Mouse (Mus musculus): ENCODE measurements around the gene Cfap77. TPM values are rescaled to one million over a fixed set of nuclear protein-coding genes. Genes with fewer than 3 reads are reported as not detected.
A peak's percentile ranks its signal among the peaks of the same experiment; 100 is the strongest.
"Not testable (repeated sequence)": the region's sequence is repeated elsewhere in the genome, so short reads cannot be mapped to it uniquely, and the experiment has no call there.

Gene Cfap77
- polyA plus RNA-seq, 1 experiment from 2014 or later: 0.18 TPM

- not testable (repeated sequence) for H3K9me3 ChIP-seq (replicated peaks; ENCODE audit: control insufficient read depth, low read length); H3K27ac ChIP-seq (ENCODE audit: low read length); H3K27me3 ChIP-seq (ENCODE audit: control insufficient read depth, insufficient read depth, low read length); H3K4me3 ChIP-seq (ENCODE audit: low read length); H3K4me2 ChIP-seq (ENCODE audit: low read depth, low read length); H3K4me1 ChIP-seq (ENCODE audit: control insufficient read depth, insufficient read depth, low read length); H3K9ac ChIP-seq (ENCODE audit: low read length); ATAC-seq (replicated peaks; ENCODE audit: extremely low read depth, insufficient read depth, low FRiP score)
- H3K36me3 ChIP-seq (ENCODE audit: control insufficient read depth, insufficient read depth): peaks cover 21% of the 10 kb centered on the region
- 88% methylated on average over 6 of the region's 6 CpGs for WGBS
Observed at GRCm38 (mm10) chr2:29089276-29089675, 34.4 kb upstream of the Cfap77 start.

DNA sequence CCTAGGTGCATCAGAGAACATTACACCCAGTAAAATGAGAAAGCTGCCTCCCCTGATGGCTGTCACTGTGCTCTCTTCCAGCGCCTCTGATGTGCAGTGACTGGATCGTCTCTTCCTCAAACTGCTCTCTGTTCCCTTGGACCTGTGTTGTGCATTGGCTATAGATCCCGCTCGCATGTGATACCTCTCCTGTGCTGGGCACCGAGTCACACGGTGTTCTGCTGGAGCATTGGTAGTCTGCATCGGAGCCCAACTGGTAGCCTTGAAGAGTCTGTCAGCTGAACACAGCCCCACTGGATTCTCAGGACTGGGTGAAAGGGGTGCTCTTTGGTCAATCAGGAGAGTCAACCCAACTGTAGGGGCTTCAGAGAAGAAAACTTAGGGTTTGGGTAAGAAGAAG lies 31.2 kb upstream of the Cfap77 start:
- H3K36me3 ChIP-seq (ENCODE audit: control insufficient read depth, insufficient read depth): peaks cover 32% of the 10 kb centered on the region
- H3K9me3 ChIP-seq (replicated peaks; ENCODE audit: control insufficient read depth, low read length): no peaks in the 10 kb centered on the region
- no peaks in the 10 kb centered on the region for H3K27me3 ChIP-seq (ENCODE audit: control insufficient read depth, insufficient read depth, low read length)
- H3K4me1 ChIP-seq (ENCODE audit: control insufficient read depth, insufficient read depth, low read length): no peaks in the 10 kb centered on the region
- ATAC-seq (replicated peaks; ENCODE audit: extremely low read depth, insufficient read depth, low FRiP score): no peak
- H3K4me3 ChIP-seq (ENCODE audit: low read length): no peak overlapping the region
- 93% methylated on average over 7 of the region's 7 CpGs for WGBS
- no peak overlapping the region for H3K27ac ChIP-seq (ENCODE audit: low read length)
- no peak overlapping the region for H3K4me2 ChIP-seq (ENCODE audit: low read depth, low read length)
- H3K9ac ChIP-seq (ENCODE audit: low read length): no peak overlapping the region

- H3K4me3 ChIP-seq (ENCODE audit: low read length): no peak overlapping the region
- no peak overlapping the region for H3K27ac ChIP-seq (ENCODE audit: low read length)
- no peak overlapping the region for H3K9ac ChIP-seq (ENCODE audit: low read length)
- H3K4me2 ChIP-seq (ENCODE audit: low read depth, low read length): no peak overlapping the region
- H3K27me3 ChIP-seq (ENCODE audit: control insufficient read depth, insufficient read depth, low read length): no peaks in the 10 kb centered on the region
- WGBS: 57% methylated on average over 3 of the region's 3 CpGs
- no peaks in the 10 kb centered on the region for H3K9me3 ChIP-seq (replicated peaks; ENCODE audit: control insufficient read depth, low read length)
- ATAC-seq (replicated peaks; ENCODE audit: extremely low read depth, insufficient read depth, low FRiP score): no peak
- H3K36me3 ChIP-seq (ENCODE audit: control insufficient read depth, insufficient read depth): peaks cover 61% of the 10 kb centered on the region
- H3K4me1 ChIP-seq (ENCODE audit: control insufficient read depth, insufficient read depth, low read length): no peaks in the 10 kb centered on the region
Observed at GRCm38 (mm10) chr2:29081965-29082364, 27.1 kb upstream of the Cfap77 start.

GRCm38 (mm10) chr2:29076226-29076625 lies 21.4 kb upstream of the Cfap77 start:
- Histone ChIP-seq H3K4me3 (ENCODE audit: low read length) (no peak overlapping the region), H3K4me1 (ENCODE audit: control insufficient read depth, insufficient read depth, low read length) (no peaks in the 10 kb centered on the region), H3K9me3 (replicated peaks; ENCODE audit: control insufficient read depth, low read length) (no peaks in the 10 kb centered on the region), H3K27ac (ENCODE audit: low read length) (no peak overlapping the region), H3K36me3 (ENCODE audit: control insufficient read depth, insufficient read depth) (peaks cover 71% of the 10 kb centered on the region), H3K27me3 (ENCODE audit: control insufficient read depth, insufficient read depth, low read length) (no peaks in the 10 kb centered on the region), H3K4me2 (ENCODE audit: low read depth, low read length) (no peak overlapping the region), H3K9ac (ENCODE audit: low read length) (no peak overlapping the region)
- ATAC-seq (replicated peaks; ENCODE audit: extremely low read depth, insufficient read depth, low FRiP score): no peak
- WGBS: 66% methylated on average over 2 of the region's 2 CpGs

- no peaks in the 10 kb centered on the region for H3K9me3 ChIP-seq (replicated peaks; ENCODE audit: control insufficient read depth, low read length)
- H3K27me3 ChIP-seq (ENCODE audit: control insufficient read depth, insufficient read depth, low read length): no peaks in the 10 kb centered on the region
- ATAC-seq (replicated peaks; ENCODE audit: extremely low read depth, insufficient read depth, low FRiP score): no peak
- H3K36me3 ChIP-seq (ENCODE audit: control insufficient read depth, insufficient read depth): peaks cover 71% of the 10 kb centered on the region
- WGBS: 74% methylated on average over 11 of the region's 11 CpGs
- H3K9ac ChIP-seq (ENCODE audit: low read length): no peak overlapping the region
- H3K27ac ChIP-seq (ENCODE audit: low read length): peak overlapping the region; percentile 37; the same call in 1 of the 2 replicates
- H3K4me3 ChIP-seq (ENCODE audit: low read length): no peak overlapping the region
- H3K4me1 ChIP-seq (ENCODE audit: control insufficient read depth, insufficient read depth, low read length): no peaks in the 10 kb centered on the region
- H3K4me2 ChIP-seq (ENCODE audit: low read depth, low read length): no peak overlapping the region
Observed at GRCm38 (mm10) chr2:29075331-29076070, 20.6 kb upstream of the Cfap77 start.

- no peaks in the 10 kb centered on the region for H3K4me1 ChIP-seq (ENCODE audit: control insufficient read depth, insufficient read depth, low read length)
- no peak overlapping the region for H3K27ac ChIP-seq (ENCODE audit: low read length)
- H3K9me3 ChIP-seq (replicated peaks; ENCODE audit: control insufficient read depth, low read length): no peaks in the 10 kb centered on the region
- no peak overlapping the region for H3K4me3 ChIP-seq (ENCODE audit: low read length)
- H3K4me2 ChIP-seq (ENCODE audit: low read depth, low read length): no peak overlapping the region
- no peak for ATAC-seq (replicated peaks; ENCODE audit: extremely low read depth, insufficient read depth, low FRiP score)
- no peaks in the 10 kb centered on the region for H3K27me3 ChIP-seq (ENCODE audit: control insufficient read depth, insufficient read depth, low read length)
- WGBS: 88% methylated on average over 7 of the region's 7 CpGs
- H3K9ac ChIP-seq (ENCODE audit: low read length): no peak overlapping the region
- peaks cover 67% of the 10 kb centered on the region for H3K36me3 ChIP-seq (ENCODE audit: control insufficient read depth, insufficient read depth)
Observed at GRCm38 (mm10) chr2:29074676-29075075, 19.8 kb upstream of the Cfap77 start.

DNA sequence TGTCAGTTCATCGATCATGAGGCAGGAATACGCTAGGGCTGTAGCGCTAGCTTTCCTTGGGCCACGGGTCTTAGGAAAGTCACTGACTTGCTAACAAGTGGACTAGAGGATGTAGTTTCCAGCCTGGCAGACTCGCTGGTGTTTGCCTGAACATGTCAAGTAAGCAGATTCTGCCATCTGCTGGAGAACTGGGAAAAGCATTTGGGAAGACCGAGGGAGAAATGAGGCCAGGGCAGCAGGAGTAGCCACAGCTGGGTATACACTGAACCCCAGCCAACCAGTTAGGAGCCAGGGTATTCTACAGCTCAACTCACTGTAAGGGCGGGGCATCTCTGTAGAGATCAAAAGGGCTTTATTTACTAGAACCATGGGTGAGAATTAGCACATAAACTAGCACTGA lies 11.5 kb upstream of the Cfap77 start:
- H3K4me1 ChIP-seq (ENCODE audit: control insufficient read depth, insufficient read depth, low read length): peaks cover 2% of the 10 kb centered on the region; the same call in 1 of the 2 replicates
- H3K9me3 ChIP-seq (replicated peaks; ENCODE audit: control insufficient read depth, low read length): no peaks in the 10 kb centered on the region
- H3K9ac ChIP-seq (ENCODE audit: low read length): no peak overlapping the region
- WGBS: 52% methylated on average over 7 of the region's 7 CpGs
- H3K4me3 ChIP-seq (ENCODE audit: low read length): no peak overlapping the region
- no peak overlapping the region for H3K27ac ChIP-seq (ENCODE audit: low read length)
- no peak for ATAC-seq (replicated peaks; ENCODE audit: extremely low read depth, insufficient read depth, low FRiP score)
- H3K4me2 ChIP-seq (ENCODE audit: low read depth, low read length): no peak overlapping the region
- H3K36me3 ChIP-seq (ENCODE audit: control insufficient read depth, insufficient read depth): peaks cover 18% of the 10 kb centered on the region
- H3K27me3 ChIP-seq (ENCODE audit: control insufficient read depth, insufficient read depth, low read length): no peaks in the 10 kb centered on the region

DNA sequence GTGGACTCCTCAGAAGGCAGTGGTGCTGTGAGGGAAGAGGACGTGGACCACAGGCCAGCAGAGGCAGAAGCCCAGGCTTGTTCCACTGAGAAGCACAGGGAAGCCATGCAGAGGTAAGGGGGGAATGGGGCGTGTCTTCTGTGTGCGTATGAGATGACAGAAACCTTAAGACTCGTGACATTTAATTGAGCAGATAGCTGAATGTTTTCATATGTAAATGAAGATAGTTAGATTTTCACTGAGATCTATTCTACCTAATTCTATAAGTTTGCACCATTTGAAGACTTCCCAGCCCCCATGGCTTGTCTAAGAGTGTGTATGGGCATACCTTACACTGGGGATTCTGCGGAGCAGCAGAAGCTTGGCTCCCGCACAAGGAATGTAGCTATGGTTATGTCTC lies 10.9 kb upstream of the Cfap77 start:
- Histone ChIP-seq H3K4me1 (ENCODE audit: control insufficient read depth, insufficient read depth, low read length) (peaks cover 8% of the 10 kb centered on the region), H3K27ac (ENCODE audit: low read length) (no peak overlapping the region), H3K27me3 (ENCODE audit: control insufficient read depth, insufficient read depth, low read length) (no peaks in the 10 kb centered on the region), H3K36me3 (ENCODE audit: control insufficient read depth, insufficient read depth) (peaks cover 11% of the 10 kb centered on the region; the same call in 1 of the 2 replicates), H3K4me3 (ENCODE audit: low read length) (no peak overlapping the region), H3K9me3 (replicated peaks; ENCODE audit: control insufficient read depth, low read length) (no peaks in the 10 kb centered on the region), H3K9ac (ENCODE audit: low read length) (no peak overlapping the region), H3K4me2 (ENCODE audit: low read depth, low read length) (no peak overlapping the region)
- WGBS: 85% methylated on average over 6 of the region's 6 CpGs
- ATAC-seq (replicated peaks; ENCODE audit: extremely low read depth, insufficient read depth, low FRiP score): no peak

DNA sequence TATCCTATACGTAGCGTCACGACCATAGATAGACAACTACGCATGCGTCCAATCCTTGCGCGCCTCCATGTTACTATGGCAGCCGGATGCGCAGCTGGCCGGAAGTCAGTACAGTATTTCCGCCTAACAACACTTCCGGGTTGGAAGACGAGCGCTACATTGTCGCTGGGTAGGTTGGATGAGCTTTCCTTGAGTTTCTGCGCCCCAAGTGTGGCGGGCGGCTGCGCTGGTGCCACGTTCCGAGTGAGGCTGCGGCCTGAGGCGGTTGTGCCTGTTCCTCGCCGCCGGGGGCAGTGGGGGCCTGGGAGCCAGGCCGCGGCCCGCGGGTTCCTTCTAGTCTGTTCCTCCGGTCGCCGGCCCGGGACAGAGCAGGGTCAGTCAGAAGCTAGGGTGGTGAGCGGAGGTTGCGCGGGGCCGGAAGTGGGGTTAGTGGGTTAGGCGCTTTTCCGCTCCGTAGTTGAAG lies 5.3 kb upstream of the Cfap77 start, which contains the start of gene Ttf1:
TSS of gene Ttf1 (plus strand) at position 128 of the 463 bp plus-strand sequence.
- peaks cover 9% of the 10 kb centered on the region for H3K4me1 ChIP-seq (ENCODE audit: control insufficient read depth, insufficient read depth, low read length)
- no peaks in the 10 kb centered on the region; the same call in 1 of the 2 replicates for H3K27me3 ChIP-seq (ENCODE audit: control insufficient read depth, insufficient read depth, low read length)
- no peaks in the 10 kb centered on the region for H3K9me3 ChIP-seq (replicated peaks; ENCODE audit: control insufficient read depth, low read length)
- H3K36me3 ChIP-seq (ENCODE audit: control insufficient read depth, insufficient read depth): no peaks in the 10 kb centered on the region
- H3K4me2 ChIP-seq (ENCODE audit: low read depth, low read length): peak within 1 kb of the TSS; percentile 73
- WGBS: under 1% methylated on average over 41 of the region's 41 CpGs
- peak within 1 kb of the TSS; percentile 74 for H3K4me3 ChIP-seq (ENCODE audit: low read length)
- ATAC-seq (replicated peaks; ENCODE audit: extremely low read depth, insufficient read depth, low FRiP score): peak; percentile 94
- H3K27ac ChIP-seq (ENCODE audit: low read length): peak within 1 kb of the TSS; percentile 90
- H3K9ac ChIP-seq (ENCODE audit: low read length): peak within 1 kb of the TSS; percentile 80
